ENCODE assay signal across 22 mouse cellular contexts in genomic region chr9:70382091-70382490, GRCm38 (mm10). TPM values are rescaled to one million over a fixed set of nuclear protein-coding genes. Genes with fewer than 3 reads are reported as not detected.
DNase-seq lines count a peak whose midpoint lies in the region; ATAC-seq and TF ChIP-seq lines count a peak whose summit lies in the region.
"Had no signal": no experiment of that assay in that cellular context is flagged by ENCODE, and none has a peak within 500 bp of the region (broad histone marks: within the 10 kb centered on the region; RNA-seq: fewer than 3 reads in every experiment).

No protein-coding gene starts in this region.

- peak overlapping the region; percentile 99 for H3K27ac ChIP-seq in MEL (ENCODE audit: control insufficient read depth, low read depth, low read length)
- peak overlapping the region; percentile 43; the same call in 1 of the 2 replicates for H3K27ac ChIP-seq in gastrocnemius, adult 2 months
- H3K27ac ChIP-seq: embryonic facial prominence, embryonic 12.5 days; forebrain, embryonic 13.5 days; heart, embryonic 15.5 days; hindbrain, embryonic 13.5 days; left cerebral cortex, adult 2 months; limb, embryonic 12.5 days; liver, embryonic 14.5 days had no signal

- TF ChIP-seq POLR2A in MEL (IDR thresholded peaks at IDR 0.05; ENCODE audit: control insufficient read depth in 1 of 2, insufficient read depth in 1 of 2, low read depth in 1 of 2, low read length in 2 of 2, poor library complexity in 1 of 2), result peak in 1 of 2 experiments; percentile 77; a peak in 1 of 4 replicates

- H3K79me2 ChIP-seq in MEL (ENCODE audit: control insufficient read depth, insufficient read depth, low read length, poor library complexity), result no peaks in the 10 kb centered on the region; the same call in 1 of the 2 replicates

- peaks cover 7 to 34% of the 10 kb centered on the region in 2 experiments for H3K4me1 ChIP-seq in MEL (ENCODE audit: control insufficient read depth in 1 of 2, insufficient read depth in 2 of 2, low read length in 2 of 2)
- H3K4me1 ChIP-seq: embryonic facial prominence, embryonic 12.5 days; forebrain, embryonic 13.5 days; heart, embryonic 15.5 days; hindbrain, embryonic 13.5 days; limb, embryonic 12.5 days had no signal

- intact Hi-C loops in heart, postnatal 25 days (cut with DNase I), result no loop called here
- intact Hi-C loops in gastrocnemius, adult 2 months (cut with DNase I), result no loop called here

- no peak for TF ChIP-seq CTCF in MEL (IDR thresholded peaks at IDR 0.05 in 2 of 3, conservative IDR thresholded peaks at IDR 0.05 in 1 of 3; ENCODE audit: control insufficient read depth in 1 of 3, insufficient read depth in 1 of 3, low read depth in 2 of 3, low read length in 3 of 3, poor library complexity in 1 of 3, severe bottlenecking in 1 of 3)
- no peak for TF ChIP-seq CTCF in gastrocnemius, adult 2 months (IDR thresholded peaks at IDR 0.05)

- ATAC-seq in megakaryocyte progenitor cell, adult 5-6 weeks (replicated peaks; ENCODE audit: poor library complexity), result peak; percentile 55
- ATAC-seq: forebrain, embryonic 13.5 days; lung, postnatal 0 days; Patski had no signal

- TF ChIP-seq RAD21 in MEL (IDR thresholded peaks at IDR 0.05; ENCODE audit: low read depth, low read length), result no peak

- H3K36me3 ChIP-seq in MEL (ENCODE audit: control insufficient read depth in 1 of 2, insufficient read depth in 2 of 2, low read length in 2 of 2), result peaks cover 0 to 15% of the 10 kb centered on the region in 2 experiments; a peak in 2 of 4 replicates

- TF ChIP-seq EP300 in MEL (IDR thresholded peaks at IDR 0.05; ENCODE audit: low read depth in 1 of 2, low read length in 2 of 2), result peak; percentile 79 to 93

- H3K9me3 ChIP-seq in MEL (replicated peaks; ENCODE audit: insufficient read depth, low read length), result no peaks in the 10 kb centered on the region
- H3K9me3 ChIP-seq: embryonic facial prominence, embryonic 12.5 days; forebrain, embryonic 13.5 days; heart, embryonic 15.5 days; hindbrain, embryonic 13.5 days; limb, embryonic 12.5 days had no signal

- H3K4me3 ChIP-seq in MEL (ENCODE audit: control insufficient read depth in 1 of 2, insufficient read depth in 1 of 2, low read depth in 2 of 2, low read length in 2 of 2), result peak overlapping the region; percentile 54 to 62
- no peak overlapping the region for H3K4me3 ChIP-seq in gastrocnemius, adult 2 months
- H3K4me3 ChIP-seq: embryonic facial prominence, embryonic 12.5 days; erythroblast, embryonic 14.5 days; forebrain, embryonic 13.5 days; heart, embryonic 15.5 days; hindbrain, embryonic 13.5 days; left cerebral cortex, adult 2 months; limb, embryonic 12.5 days had no signal

- peak overlapping the region; percentile 82 for H3K9ac ChIP-seq in MEL (ENCODE audit: control insufficient read depth, low read depth, low read length, poor library complexity, severe bottlenecking)
- H3K9ac ChIP-seq: embryonic facial prominence, embryonic 12.5 days; forebrain, embryonic 13.5 days; heart, embryonic 15.5 days; hindbrain, embryonic 13.5 days; limb, embryonic 12.5 days; liver, embryonic 14.5 days had no signal

- H3K27me3 ChIP-seq in MEL (ENCODE audit: control insufficient read depth in 1 of 2, insufficient read depth in 2 of 2, low read length in 2 of 2), result no peaks in the 10 kb centered on the region
- H3K27me3 ChIP-seq: embryonic facial prominence, embryonic 12.5 days; forebrain, embryonic 13.5 days; heart, embryonic 15.5 days; hindbrain, embryonic 13.5 days; limb, embryonic 12.5 days; Patski had no signal

- peak; percentile 31 for DNase-seq in heart, adult 8-10 months (ENCODE audit: low spot score)
- DNase-seq in heart, postnatal 25 days (ENCODE audit: low spot score), result no peak
- peak; percentile 94 for DNase-seq in MEL (ENCODE audit: low read depth, low spot score)
- peak; percentile 34 for DNase-seq in gastrocnemius, adult 2 months
- DNase-seq in embryo, embryonic 10 days (ENCODE audit: low spot score), result no peak
- DNase-seq in adrenal gland, adult (ENCODE audit: inconsistent age in 2 of 2, low spot score in 1 of 2), result no peak
- DNase-seq: adrenal gland, postnatal 14 days; kidney, adult 8-10 months; kidney, postnatal 25 days; retina, postnatal 1 day; thymus, adult 2 months had no signal

TF ChIP-seq in MEL, 35 proteins besides CTCF, POLR2A, EP300 and RAD21:
- peak; percentile 91 for TF ChIP-seq MYB (IDR thresholded peaks at IDR 0.05; ENCODE audit: low read depth, low read length)
- TF ChIP-seq USF1 (IDR thresholded peaks at IDR 0.05; ENCODE audit: low read depth, low read length), result no peak
- no peak for TF ChIP-seq KAT2A (conservative IDR thresholded peaks at IDR 0.05; ENCODE audit: low read depth, low read length)
- TF ChIP-seq MAX (IDR thresholded peaks at IDR 0.05; ENCODE audit: low read length), result no peak
- 0 out of 2 replicates have a peak, but pooled peaks have one; percentile 2 for TF ChIP-seq CHD1 (IDR thresholded peaks at IDR 0.05; ENCODE audit: low read depth, low read length)
- peak; percentile 34; the same call in 1 of the 2 replicates for TF ChIP-seq TAL1 (IDR thresholded peaks at IDR 0.05; ENCODE audit: low read length)
- peak; percentile 47; the same call in 1 of the 2 replicates for TF ChIP-seq HCFC1 (IDR thresholded peaks at IDR 0.05; ENCODE audit: low read depth, low read length)
- no peak for TF ChIP-seq USF2 (IDR thresholded peaks at IDR 0.05; ENCODE audit: borderline replicate concordance in 1 of 2, insufficient read depth in 1 of 2, low read depth in 1 of 2, low read length in 2 of 2)
- TF ChIP-seq ZNF384 (IDR thresholded peaks at IDR 0.05; ENCODE audit: low read depth, low read length), result no peak
- peak; percentile 59; the same call in 1 of the 2 replicates for TF ChIP-seq MYC (IDR thresholded peaks at IDR 0.05; ENCODE audit: low read depth, low read length)
- no peak for TF ChIP-seq ZKSCAN1 (IDR thresholded peaks at IDR 0.05; ENCODE audit: low read depth, low read length)
- TF ChIP-seq E2F4 (IDR thresholded peaks at IDR 0.05; ENCODE audit: borderline replicate concordance, low read depth, low read length), result no peak
- no peak for TF ChIP-seq CHD2 (IDR thresholded peaks at IDR 0.05; ENCODE audit: low read length)
- TF ChIP-seq MAFK (IDR thresholded peaks at IDR 0.05; ENCODE audit: borderline replicate concordance, low read depth, low read length), result no peak
- TF ChIP-seq MAZ (IDR thresholded peaks at IDR 0.05; ENCODE audit: low read depth, low read length), result peak; percentile 66; the same call in 1 of the 2 replicates
- TF ChIP-seq ZMIZ1 (IDR thresholded peaks at IDR 0.05; ENCODE audit: low read depth, low read length), result peak; percentile 36; the same call in 1 of the 2 replicates
- TF ChIP-seq ELF1 (IDR thresholded peaks at IDR 0.05; ENCODE audit: low read depth, low read length), result peak; percentile 66
- TF ChIP-seq POLR2AphosphoS2 (IDR thresholded peaks at IDR 0.05; ENCODE audit: low read length), result peak; percentile 72; the same call in 1 of the 2 replicates
- TF ChIP-seq JUND (IDR thresholded peaks at IDR 0.05; ENCODE audit: low read depth, low read length), result no peak
- no peak; the same call in 1 of the 2 replicates for TF ChIP-seq RCOR1 (IDR thresholded peaks at IDR 0.05; ENCODE audit: low read depth, low read length)
- TF ChIP-seq BHLHE40 (IDR thresholded peaks at IDR 0.05; ENCODE audit: borderline replicate concordance, low read depth, low read length), result 0 out of 2 replicates have a peak, but pooled peaks have one; percentile 4
- TF ChIP-seq GATA1 (IDR thresholded peaks at IDR 0.05; ENCODE audit: low read depth, low read length), result peak; percentile 87
- peak; percentile 66 for TF ChIP-seq ETS1 (IDR thresholded peaks at IDR 0.05; ENCODE audit: low read depth, low read length)
- no peak for TF ChIP-seq SMC3 (IDR thresholded peaks at IDR 0.05; ENCODE audit: low read depth, low read length)
- TF ChIP-seq GABPA (IDR thresholded peaks at IDR 0.05; ENCODE audit: low read depth, low read length), result no peak
- no peak for TF ChIP-seq MEF2A (IDR thresholded peaks at IDR 0.05; ENCODE audit: extremely low read depth, insufficient replicate concordance, low read depth, low read length, poor library complexity, severe bottlenecking)
- TF ChIP-seq TBP (IDR thresholded peaks at IDR 0.05; ENCODE audit: low read depth, low read length), result peak; percentile 90
- no peak; the same call in none of the 2 replicates for TF ChIP-seq MXI1 (IDR thresholded peaks at IDR 0.05; ENCODE audit: low read depth, low read length)
- 0 out of 2 replicates have a peak, but pooled peaks have one; percentile 40 for TF ChIP-seq UBTF (IDR thresholded peaks at IDR 0.05; ENCODE audit: borderline replicate concordance, insufficient read depth, low read depth, low read length)
- TF ChIP-seq ZC3H11A (IDR thresholded peaks at IDR 0.05; ENCODE audit: low read depth, low read length), result no peak
- peak; percentile 85; the same call in 1 of the 2 replicates for TF ChIP-seq POLR2AphosphoS5 (IDR thresholded peaks at IDR 0.05; ENCODE audit: borderline replicate concordance, low read depth, low read length)
- peak; percentile 70 for TF ChIP-seq TCF12 (IDR thresholded peaks at IDR 0.05; ENCODE audit: low read depth, low read length)
- TF ChIP-seq SIN3A (IDR thresholded peaks at IDR 0.05; ENCODE audit: low read length), result peak; percentile 90
- TF ChIP-seq NRF1 (IDR thresholded peaks at IDR 0.05; ENCODE audit: insufficient read depth, low read depth, low read length, poor library complexity, severe bottlenecking), result no peak
- no peak; the same call in 1 of the 2 replicates for TF ChIP-seq NELFE (IDR thresholded peaks at IDR 0.05; ENCODE audit: low read depth, low read length)

RNA-seq across cellular contexts. Expression of gene Ccnb2, which starts 39.3 kb away (rescaled TPM):
- total RNA-seq in heart, adult 8-10 months (2022), result 1 to 10 TPM in 1 of 4 experiments, under 1 TPM in 3; 0.41 to 1.0 (median 0.53) TPM
- total RNA-seq in heart, postnatal 25 days (2021), result 1 to 10 TPM; 1.3 to 1.4 TPM
- total RNA-seq in MEL (2012; rRNA removed), result 86.5 and 103 TPM in 2 replicates
- 100 to 1,000 TPM in 1 of 2 experiments, 10 to 100 TPM in 1; 97.0 to 128 TPM for polyA plus RNA-seq in MEL (2012; ENCODE audit: insufficient read depth in 1 of 2, insufficient read length in 2 of 2, low read depth in 1 of 2, low replicate concordance in 2 of 2, missing spikeins in 1 of 2)
- under 1 TPM in 1 of 2 experiments, not detected in 1; 0.26 TPM for total RNA-seq in gastrocnemius, adult 2 months (2021)
- total RNA-seq in megakaryocyte progenitor cell, adult 5-6 weeks (2015), result 117 and 125 TPM in 2 replicates
- total RNA-seq in megakaryocyte progenitor cell, adult 5-6 weeks (2017), result 73.8 and 86.8 TPM in 2 replicates

Comparison
In these comparisons a context has a peak if more than half of its experiments do, and no peak if none do; other contexts are left out.
1. DNase-seq: peak in heart, adult 8-10 months (single experiment), MEL (single experiment) and gastrocnemius, adult 2 months (single experiment); none in heart, postnatal 25 days (single experiment), embryo, embryonic 10 days (single experiment) and adrenal gland, adult (0 of 2).
2. RNA of gene Ccnb2, which starts 39.3 kb away (total RNA-seq): 73.8 to 125 TPM in megakaryocyte progenitor cell, adult 5-6 weeks and 86.5 to 103 TPM in MEL; 1.3 to 1.4 TPM in heart, postnatal 25 days, 0.41 to 1.0 TPM in heart, adult 8-10 months and 0.26 TPM in gastrocnemius, adult 2 months; every median in the first group is over 10 times any median in the second.